Mouse (Mus musculus) lung, adult 2 months (tissue): ENCODE data around the gene Slc7a6. TPM values are rescaled to one million over a fixed set of nuclear protein-coding genes. Genes with fewer than 3 reads are reported as not detected.

ENCODE experiments used
- DNase-seq: peaks from one replicate; pipeline ENCODE4 v3.0.0; 2022
- H3K4me1 ChIP-seq: fragments of 200-500 bp; 2 replicates; pipeline ENCODE4 v1.6.1; 2011; ENCODE audit warnings: low read length; ENCODE audit not compliant: control insufficient read depth, insufficient read depth
- H3K4me3 ChIP-seq: fragments of 200-500 bp; replicated peaks from 2 replicates; pipeline ENCODE3; 2011; ENCODE audit warnings: low read depth, mild to moderate bottlenecking, control low read depth, low read length; ENCODE audit errors: extremely low read depth
- CTCF ChIP-seq: fragments of 200-500 bp; IDR thresholded peaks from 2 replicates; pipeline ENCODE4 v1.5.1; 2011; ENCODE audit warnings: mild to moderate bottlenecking, low read length, control low read depth; ENCODE audit not compliant: insufficient read depth
- POLR2A ChIP-seq: fragments of 200-500 bp; IDR thresholded peaks from 2 replicates; pipeline ENCODE4 v1.6.1; 2011; ENCODE audit warnings: low read depth, mild to moderate bottlenecking, control low read depth, low read length, borderline replicate concordance; ENCODE audit errors: extremely low read depth
- WGBS: fragments of 180-500 bp; shearing (Covaris S2); methylation state at CpG from one replicate; pipeline ENCODE4 v1.1.7; 2018; 5-methylcytosine and 5-hydroxymethylcytosine counted together
- polyA plus RNA-seq: library from polyadenylated mRNA; depleted of rRNA; stranded (reverse); fragments of >200 nt; gene quantifications from 2 replicates; pipeline ENCODE4 v1.2.3, GENCODE M21; 2012

Gene Slc7a6
- polyA plus RNA-seq, 1 experiment, result 17.3 TPM

- 0 out of 2 replicates have a peak, but pooled peaks cover 5% of the 10 kb centered on the region for H3K4me1 ChIP-seq
- no peak for TF ChIP-seq POLR2A
- no peak for TF ChIP-seq CTCF
- 85% methylated on average over 11 of the region's 11 CpGs for WGBS
- H3K4me3 ChIP-seq, result no peak overlapping the region
- DNase-seq, result no peak
Measured at GRCm38 (mm10) chr8:106132356-106132755, 36.3 kb upstream of the Slc7a6 start.

GRCm38 (mm10) chr8:106133526-106133925, 35.1 kb upstream of the Slc7a6 start:
- TF ChIP-seq POLR2A (no peak), CTCF (no peak)
- no peak for DNase-seq
- H3K4me3 ChIP-seq, result no peak overlapping the region
- 48% methylated on average over 13 of the region's 13 CpGs for WGBS
- peaks cover 5% of the 10 kb centered on the region; the same call in 1 of the 2 replicates for H3K4me1 ChIP-seq

GRCm38 (mm10) chr8:106133946-106134345, 34.7 kb upstream of the Slc7a6 start:
- no peak for TF ChIP-seq POLR2A
- TF ChIP-seq CTCF, result no peak
- Histone ChIP-seq H3K4me1 (peaks cover 7% of the 10 kb centered on the region; the same call in 1 of the 2 replicates), H3K4me3 (no peak overlapping the region)
- 67% methylated on average over 6 of the region's 6 CpGs for WGBS
- DNase-seq, result no peak

GRCm38 (mm10) chr8:106134751-106135571, 33.7 kb upstream of the Slc7a6 start:
- peak; percentile 59; the same call in 1 of the 2 replicates for TF ChIP-seq POLR2A
- no peak for TF ChIP-seq CTCF
- H3K4me3 ChIP-seq, result peak overlapping the region; percentile 75
- DNase-seq, result peak; percentile 94
- WGBS, result 31% methylated on average over 14 of the region's 14 CpGs
- peaks cover 7% of the 10 kb centered on the region; the same call in 1 of the 2 replicates for H3K4me1 ChIP-seq

- Histone ChIP-seq H3K4me3 (peak overlapping the region; percentile 75), H3K4me1 (peaks cover 8% of the 10 kb centered on the region; the same call in 1 of the 2 replicates)
- peak; percentile 63; the same call in 1 of the 2 replicates for TF ChIP-seq POLR2A
- no peak for TF ChIP-seq CTCF
- no peak for DNase-seq
- WGBS, result 12% methylated on average over 19 of the region's 19 CpGs
Measured at GRCm38 (mm10) chr8:106135672-106136071, 33.0 kb upstream of the Slc7a6 start.

- DNase-seq, result peak; percentile 82
- WGBS, result 1% methylated on average over 86 of the region's 86 CpGs
- no peak for TF ChIP-seq CTCF
- peak; percentile 81; the same call in 1 of the 2 replicates for TF ChIP-seq POLR2A
- Histone ChIP-seq H3K4me1 (peaks cover 10% of the 10 kb centered on the region; the same call in 1 of the 2 replicates), H3K4me3 (peak within 1 kb of the TSS; percentile 75)
Measured at GRCm38 (mm10) chr8:106136156-106137130, 32.2 kb upstream of the Slc7a6 start, which contains the start of gene Esrp2. Gene Esrp2 (minus strand): TSS chr8:106136974.

GRCm38 (mm10) chr8:106137218-106137905, 31.3 kb upstream of the Slc7a6 start:
- WGBS, result 12% methylated on average over 22 of the region's 22 CpGs

GRCm38 (mm10) chr8:106137906-106138477, 30.7 kb upstream of the Slc7a6 start:
- TF ChIP-seq POLR2A (peak; percentile 64; the same call in 1 of the 2 replicates), CTCF (no peak)
- peak; percentile 85 for DNase-seq
- Histone ChIP-seq H3K4me3 (peak overlapping the region; percentile 75), H3K4me1 (peaks cover 10% of the 10 kb centered on the region; the same call in 1 of the 2 replicates)
- WGBS, result under 1% methylated on average over 24 of the region's 24 CpGs

More at GRCm38 (mm10) chr8:106137218-106137905, 31.3 kb upstream of the Slc7a6 start:
- Histone ChIP-seq H3K4me1 (peaks cover 10% of the 10 kb centered on the region; the same call in 1 of the 2 replicates), H3K4me3 (peak overlapping the region; percentile 75)
- TF ChIP-seq CTCF (no peak), POLR2A (peak; percentile 81; the same call in 1 of the 2 replicates)
- peak; percentile 57 for DNase-seq
